Mouse (Mus musculus) erythroblast, embryonic 14.5 days (primary cell): ENCODE data around the gene Pitpnm1.

Experiments used
- GATA1 ChIP-seq: IDR thresholded peaks from 2 replicates; pipeline ENCODE4 v1.6.1; 2012; ENCODE audit warnings: low read length, inconsistent platforms, mixed read lengths
- TAL1 ChIP-seq: IDR thresholded peaks from 3 replicates; pipeline ENCODE4 v1.6.1; 2012; ENCODE audit warnings: low read length, inconsistent platforms, mixed read lengths

DNA sequence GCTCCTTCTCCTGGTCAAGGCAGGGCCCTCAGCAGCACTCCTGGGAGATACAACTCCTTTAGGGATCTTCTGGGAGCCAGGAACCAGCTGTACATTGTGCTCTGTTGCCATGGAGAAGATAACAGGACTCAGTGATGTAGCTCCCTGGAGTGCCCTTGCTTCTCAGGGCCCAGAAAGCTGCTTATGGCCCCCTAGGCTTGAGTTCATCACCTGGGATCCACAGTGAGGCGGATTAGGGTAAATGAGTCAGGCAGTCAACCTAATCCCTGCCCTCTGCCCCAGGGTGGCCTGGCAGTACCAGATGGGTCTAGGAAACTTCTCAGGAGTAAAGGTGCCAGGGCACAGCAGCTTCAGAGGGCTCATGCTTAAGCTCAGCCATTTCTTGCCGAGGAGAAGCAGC is 39.6 kb downstream of the Pitpnm1 start, which contains the start of gene Gpr152:
- TF ChIP-seq GATA1 (no peak), TAL1 (no peak)
